Mouse (Mus musculus): ENCODE results near the gene Lmcd1.

Lmcd1 gene

GRCm38 (mm10) chr6:112359341-112359740 is 85.8 kb downstream of the Lmcd1 start:
- no peak for DNase-seq (ENCODE audit: low spot score in 2 of 2)

- DNase-seq (ENCODE audit: low spot score in 2 of 2): no peak
These were observed 87.1 kb downstream of the Lmcd1 start for GRCm38 (mm10) chr6:112360676-112361075.

- peak in 1 of 2 experiments; percentile 55 for DNase-seq (ENCODE audit: low spot score in 2 of 2)
These were observed 88.9 kb downstream of the Lmcd1 start for GRCm38 (mm10) chr6:112362349-112362958.

- no peak for DNase-seq (ENCODE audit: low spot score in 2 of 2)
These were observed 91.0 kb downstream of the Lmcd1 start for GRCm38 (mm10) chr6:112364581-112364980.

- DNase-seq (ENCODE audit: low spot score in 2 of 2): no peak
These were observed 91.7 kb downstream of the Lmcd1 start for GRCm38 (mm10) chr6:112365294-112365693.

- peak in 1 of 2 experiments; percentile 41 for DNase-seq (ENCODE audit: low spot score in 2 of 2)
These were observed 100.5 kb downstream of the Lmcd1 start for GRCm38 (mm10) chr6:112373886-112374585.

DNA sequence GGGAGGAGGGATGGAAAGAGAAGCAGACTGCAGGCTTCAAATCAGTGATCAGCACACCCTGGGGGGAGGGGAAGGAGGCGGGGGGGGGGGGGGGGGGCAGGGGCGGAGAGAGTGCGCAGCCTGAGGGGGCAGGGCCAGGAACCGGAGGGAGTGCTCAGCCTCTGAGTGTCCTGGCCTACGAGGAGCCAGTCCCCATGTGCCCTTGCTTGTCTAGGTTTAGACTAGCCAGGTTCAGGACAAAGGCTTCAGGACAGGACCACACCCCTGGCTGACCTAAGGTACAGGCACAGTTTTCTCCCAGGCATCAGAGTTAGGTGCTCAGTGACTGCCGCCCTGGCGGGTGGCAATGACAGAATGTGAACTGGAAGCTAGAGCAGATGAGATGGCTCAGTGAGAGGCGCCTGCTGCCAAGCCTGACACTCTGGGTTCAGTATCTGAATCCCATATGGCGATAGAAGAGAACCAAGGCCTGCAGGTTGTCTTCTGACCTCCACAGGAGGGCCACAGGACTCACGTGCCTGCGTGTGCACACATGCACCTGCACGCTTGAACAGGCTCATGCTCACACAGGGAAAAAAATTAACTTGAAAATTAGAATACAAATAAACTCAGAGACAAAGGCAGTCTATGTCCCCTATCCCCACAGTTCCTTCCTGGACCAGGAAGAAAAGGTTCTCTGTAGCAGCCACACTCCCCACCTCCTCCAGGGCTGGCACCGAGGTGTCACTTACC is 102.3 kb downstream of the Lmcd1 start:
- no peak for DNase-seq (ENCODE audit: low spot score in 2 of 2)

- DNase-seq (ENCODE audit: low spot score in 2 of 2): no peak
These were observed 105.5 kb downstream of the Lmcd1 start for GRCm38 (mm10) chr6:112379054-112379453.
